Mouse (Mus musculus): Measurements from ENCODE around the gene Fam196b. TPM values are rescaled to one million over a fixed set of nuclear protein-coding genes. Genes with fewer than 3 reads are reported as not detected.

Fam196b gene
- total RNA-seq, 1 experiment from 2014 or later = 0.09 TPM

Other genes starting within 250 kb of the Fam196b start
- gene 4930469K13Rik, start 216.3 kb upstream of the Fam196b start, total RNA-seq (2017) = not detected in 2 replicates
- gene Foxi1, start 106.7 kb upstream of the Fam196b start, total RNA-seq (2017) = not detected in 2 replicates